Mouse (Mus musculus): ENCODE results near the gene Tyrobp. TPM values are rescaled to one million over a fixed set of nuclear protein-coding genes. Genes with fewer than 3 reads are reported as not detected.

The Tyrobp gene
- total RNA-seq (2021): 1 to 10 TPM; 2.9 to 5.7 TPM
- long read RNA-seq, experiment 1, transcript Tyrobp-202 (5 exons, 597 nt): major isoform, 5 of 6 reads
- long read RNA-seq, experiment 1, partial matches to known transcripts: 0 of 6 reads
- long read RNA-seq, experiment 1, other reads (novel, unspliced or antisense): 1 of 6 reads
- long read RNA-seq, experiment 2, partial matches to known transcripts: 0 of 3 reads
- long read RNA-seq, experiment 2, other reads (novel, unspliced or antisense): 1 of 3 reads

DNA sequence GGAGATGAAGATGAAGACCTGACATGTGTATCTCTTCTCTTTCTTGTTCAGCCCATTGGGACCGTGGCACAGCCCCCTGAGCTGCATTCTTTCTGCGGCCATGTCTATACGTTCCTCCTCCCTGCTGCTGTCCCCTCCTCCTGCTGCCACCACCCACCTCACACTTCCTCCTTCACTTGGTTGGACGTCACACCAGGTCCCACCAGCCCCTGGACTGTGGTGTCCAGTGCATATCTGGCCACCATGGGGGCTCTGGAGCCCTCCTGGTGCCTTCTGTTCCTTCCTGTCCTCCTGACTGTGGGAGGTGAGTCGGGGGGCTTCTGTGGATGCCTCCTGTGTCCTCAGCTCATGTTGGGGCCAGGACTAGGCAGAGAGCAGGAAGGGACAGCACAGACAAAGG lies at the start of gene Tyrobp:
Gene Tyrobp (plus strand): TSS at position 165 of the 400 bp plus-strand sequence.
- no peak for DNase-seq
- intact Hi-C loops (cut with DNase I): no loop called here

GRCm38 (mm10) chr7:30367466-30367865 lies 46.1 kb upstream of the Tyrobp start:
- DNase-seq: no peak
- intact Hi-C loops (cut with DNase I): no loop called here

DNA sequence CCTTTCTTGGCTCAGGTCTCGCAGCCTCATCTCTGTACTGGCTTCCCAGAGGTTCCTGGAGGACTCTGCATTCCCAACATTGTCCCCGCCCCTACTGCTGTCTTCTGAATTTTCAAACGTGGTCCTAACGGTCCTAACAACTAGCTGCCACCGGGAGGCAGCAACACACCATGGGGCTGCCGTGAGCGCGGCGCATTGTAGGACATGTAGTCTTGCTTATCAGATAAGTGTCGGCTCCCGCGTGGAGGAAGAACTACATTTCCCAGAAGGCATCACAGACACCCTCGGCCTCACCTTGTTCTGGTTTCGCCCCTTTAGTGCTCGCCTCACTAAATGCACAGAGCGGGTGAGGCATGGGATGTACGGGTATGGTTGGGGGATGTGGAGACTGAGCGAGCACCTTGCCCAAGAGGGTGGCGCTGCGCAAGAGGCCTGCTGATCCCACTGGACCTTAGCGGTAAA lies 40.0 kb upstream of the Tyrobp start:
- DNase-seq: peak; percentile 85 to 87
- intact Hi-C loops (cut with DNase I): loop anchor here (2.0 kb wide), 2 partner anchors 59 to 119 kb away; partner anchors contain the start of gene Prodh2

DNA sequence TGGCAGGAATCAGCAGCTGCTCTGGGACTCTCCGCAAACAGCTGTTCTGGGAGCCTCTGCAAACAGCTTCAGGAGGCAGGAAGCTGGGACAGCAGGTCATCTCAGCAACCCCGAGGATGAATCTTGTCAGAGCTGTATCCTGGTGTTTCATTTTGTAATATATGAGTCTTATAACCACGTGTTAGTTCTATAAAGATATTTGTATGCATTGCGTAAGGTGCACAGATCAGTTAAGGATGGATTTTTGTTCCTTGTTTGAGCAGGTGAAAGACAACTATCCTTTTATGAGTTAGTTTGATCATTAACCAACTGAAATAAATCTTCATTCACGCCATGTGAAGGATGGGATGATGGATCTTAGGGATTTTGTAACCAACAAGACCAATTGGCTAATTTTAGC lies 33.5 kb upstream of the Tyrobp start:
- intact Hi-C loops (cut with DNase I): no loop called here
- DNase-seq: no peak

GRCm38 (mm10) chr7:30384106-30384505 lies 29.5 kb upstream of the Tyrobp start:
- intact Hi-C loops (cut with DNase I): no loop called here
- no peak for DNase-seq

DNA sequence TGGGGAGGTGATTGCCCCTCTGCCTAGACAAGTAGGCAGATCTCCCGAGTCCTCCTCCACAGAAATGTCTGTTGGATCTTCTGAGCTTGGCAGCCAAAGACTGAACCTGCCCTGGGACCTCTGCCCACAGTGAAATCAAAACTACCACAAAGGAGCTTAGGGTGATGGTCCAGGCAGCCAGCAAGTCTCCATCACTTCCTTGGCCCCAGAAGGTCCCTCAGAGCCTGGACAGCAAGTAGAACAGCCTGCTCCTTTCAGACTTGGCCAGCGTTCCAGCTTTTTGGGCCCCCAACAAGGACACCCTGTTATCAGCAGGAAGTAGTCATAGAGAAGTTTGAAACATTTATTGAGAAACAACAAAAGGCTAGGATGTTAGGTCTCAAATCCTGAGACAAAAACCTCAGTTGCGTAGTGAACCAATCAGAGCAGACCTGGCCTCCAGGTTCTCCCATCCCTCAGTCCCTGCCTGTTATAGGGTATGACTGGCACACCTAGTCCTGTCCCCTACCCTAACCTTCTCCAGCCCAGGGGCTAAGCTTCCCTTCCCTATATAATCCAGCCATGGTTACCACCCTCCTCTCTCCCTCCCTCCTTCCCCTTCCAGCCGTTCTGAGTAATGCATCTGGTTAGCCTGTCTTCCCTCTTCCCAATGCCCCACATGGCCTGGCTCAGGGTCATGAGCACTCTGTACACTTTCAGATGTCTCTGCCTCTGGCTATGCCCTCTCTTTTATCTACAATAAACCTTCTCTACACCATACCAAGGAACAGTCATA lies 20.6 kb upstream of the Tyrobp start:
- no peak for DNase-seq
- intact Hi-C loops (cut with DNase I): no loop called here

DNA sequence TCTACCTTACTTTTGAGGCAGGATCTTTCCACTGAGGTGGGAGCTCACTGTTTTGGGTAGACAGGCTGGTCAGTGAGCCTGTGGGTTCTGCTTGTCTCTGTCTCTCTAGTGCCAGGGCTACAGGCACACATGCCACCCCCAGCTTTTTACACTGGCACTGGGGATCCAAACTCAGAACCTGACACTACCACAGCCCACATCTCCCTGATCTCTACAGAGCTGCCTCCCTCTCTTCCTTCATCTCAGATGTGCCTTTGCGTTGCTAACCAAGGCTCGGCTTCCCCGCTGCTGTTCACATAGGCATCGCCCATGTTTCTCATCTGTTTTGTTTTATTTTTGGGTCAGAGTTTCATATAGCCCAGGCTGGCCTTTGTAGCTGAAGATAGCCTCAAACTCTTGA lies 19.9 kb upstream of the Tyrobp start:
- no peak for DNase-seq
- intact Hi-C loops (cut with DNase I): no loop called here

- intact Hi-C loops (cut with DNase I): no loop called here
- DNase-seq: no peak
Observed at GRCm38 (mm10) chr7:30394379-30394778, 19.2 kb upstream of the Tyrobp start.

GRCm38 (mm10) chr7:30394871-30395270 lies 18.7 kb upstream of the Tyrobp start:
- DNase-seq: no peak
- intact Hi-C loops (cut with DNase I): no loop called here

DNA sequence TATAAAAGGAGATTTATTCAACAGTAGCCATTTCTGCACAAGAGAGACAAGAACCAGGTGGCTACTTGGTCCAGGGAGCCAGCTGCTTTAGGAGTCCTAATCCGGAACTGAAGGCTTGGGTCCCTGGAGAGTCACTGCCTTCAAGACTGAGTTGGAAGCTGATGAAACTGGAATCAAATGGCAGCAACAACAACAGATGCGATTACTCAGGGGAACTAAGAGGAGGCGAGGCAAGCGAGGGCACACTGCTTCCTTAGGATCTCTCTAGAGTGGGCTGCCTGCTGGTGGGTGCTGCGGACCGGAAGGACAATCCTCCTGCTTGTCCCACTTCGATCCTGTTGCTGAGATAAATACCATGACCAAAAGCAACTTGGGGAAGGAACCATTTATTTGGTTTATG lies 13.9 kb upstream of the Tyrobp start:
- intact Hi-C loops (cut with DNase I): no loop called here
- DNase-seq: no peak

GRCm38 (mm10) chr7:30402343-30402742 lies 11.2 kb upstream of the Tyrobp start:
- intact Hi-C loops (cut with DNase I): no loop called here
- DNase-seq: no peak

DNA sequence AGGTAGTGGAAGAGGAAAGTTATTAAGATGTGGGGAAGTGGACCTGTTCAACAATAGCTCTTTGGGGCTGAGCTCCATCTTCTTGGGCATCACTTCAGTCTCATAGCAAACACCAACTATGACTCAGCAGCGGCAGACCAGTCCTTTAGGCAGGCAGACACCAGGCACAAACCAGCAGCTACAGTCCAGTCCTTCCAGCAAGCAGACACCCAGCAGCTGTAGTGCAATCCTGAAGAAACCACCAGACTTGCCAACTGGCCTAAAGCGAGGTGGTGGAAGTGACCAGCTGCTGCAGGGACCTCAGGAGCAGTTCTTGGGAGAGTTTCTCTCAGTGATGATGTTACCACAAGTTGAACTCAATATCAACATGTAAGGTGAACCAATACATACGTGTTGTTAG lies 4.9 kb upstream of the Tyrobp start:
- intact Hi-C loops (cut with DNase I): no loop called here
- no peak for DNase-seq

GRCm38 (mm10) chr7:30409789-30410188 lies 3.8 kb upstream of the Tyrobp start:
- no peak for DNase-seq
- intact Hi-C loops (cut with DNase I): no loop called here

GRCm38 (mm10) chr7:30411023-30411422 lies 2.5 kb upstream of the Tyrobp start:
- no peak for DNase-seq
- intact Hi-C loops (cut with DNase I): no loop called here

- intact Hi-C loops (cut with DNase I): no loop called here
- DNase-seq: no peak
Observed at GRCm38 (mm10) chr7:30412735-30413147, 819 bp upstream of the Tyrobp start.

- intact Hi-C loops (cut with DNase I): no loop called here
- DNase-seq: no peak
Observed at GRCm38 (mm10) chr7:30417856-30418255, 4.3 kb downstream of the Tyrobp start.

GRCm38 (mm10) chr7:30419561-30420499 lies 6.3 kb downstream of the Tyrobp start, which contains the start of gene Hcst:
Hcst (minus strand) TSS chr7:30419854.
- intact Hi-C loops (cut with DNase I): no loop called here
- DNase-seq: no peak

DNA sequence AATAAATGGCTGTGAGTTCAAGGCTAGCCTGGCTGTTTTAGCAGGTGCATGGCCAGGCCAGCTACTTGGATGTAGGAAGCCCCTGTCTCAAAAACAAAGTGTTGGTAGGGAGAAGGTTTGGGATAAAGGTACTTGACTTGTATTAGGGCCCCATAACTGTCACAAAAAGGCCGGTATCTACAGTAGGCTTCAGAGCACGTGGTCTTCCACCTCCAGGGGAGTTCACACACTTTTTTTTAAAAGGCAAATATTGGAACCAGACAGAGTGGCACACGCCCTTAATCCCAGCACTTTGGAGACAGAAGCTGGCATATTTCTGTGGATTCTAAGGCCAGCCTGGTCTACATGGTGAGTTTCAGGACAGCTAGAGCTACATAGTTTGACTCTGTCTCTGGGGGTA lies 7.1 kb downstream of the Tyrobp start:
- DNase-seq: no peak
- intact Hi-C loops (cut with DNase I): no loop called here

DNA sequence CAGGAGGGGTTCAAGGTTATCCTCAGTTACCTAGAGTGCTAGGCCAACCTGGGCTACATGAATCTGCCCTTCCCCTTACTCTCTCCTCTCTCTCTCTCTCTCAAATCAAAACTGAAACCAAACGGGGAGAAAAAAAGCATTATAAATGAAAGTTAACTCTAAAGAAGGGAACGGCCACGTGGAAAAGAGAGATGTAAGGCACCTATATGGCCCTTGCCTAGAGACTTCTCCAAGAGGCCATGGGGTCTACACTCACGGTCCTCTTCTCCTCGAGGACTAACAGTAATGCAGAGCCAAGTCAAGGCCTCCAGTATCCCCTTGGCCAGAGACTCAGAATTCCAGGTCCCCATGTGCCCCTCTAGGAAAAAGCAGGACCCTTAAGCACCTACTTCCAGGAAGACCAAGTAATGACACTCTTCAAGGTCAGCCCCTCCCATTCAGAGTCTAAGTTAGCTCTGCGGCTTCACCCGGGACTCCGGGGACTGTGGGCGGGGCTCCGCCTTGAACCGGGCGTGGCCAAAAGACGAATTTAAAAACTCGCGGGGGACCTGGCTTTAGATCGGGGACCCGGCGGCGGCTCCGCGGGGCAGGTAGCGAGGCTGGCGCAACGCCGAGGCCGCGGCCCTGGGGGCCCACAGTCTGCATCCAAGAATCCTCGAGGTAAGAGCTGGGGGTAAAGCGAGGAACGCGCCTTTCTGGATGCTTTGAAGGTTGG lies 7.8 kb downstream of the Tyrobp start, which contains the start of gene Nfkbid:
Gene Nfkbid (plus strand): TSS at position 558 of the 715 bp plus-strand sequence.
- intact Hi-C loops (cut with DNase I): no loop called here
- peak in 1 of 2 experiments; percentile 24 for DNase-seq

DNA sequence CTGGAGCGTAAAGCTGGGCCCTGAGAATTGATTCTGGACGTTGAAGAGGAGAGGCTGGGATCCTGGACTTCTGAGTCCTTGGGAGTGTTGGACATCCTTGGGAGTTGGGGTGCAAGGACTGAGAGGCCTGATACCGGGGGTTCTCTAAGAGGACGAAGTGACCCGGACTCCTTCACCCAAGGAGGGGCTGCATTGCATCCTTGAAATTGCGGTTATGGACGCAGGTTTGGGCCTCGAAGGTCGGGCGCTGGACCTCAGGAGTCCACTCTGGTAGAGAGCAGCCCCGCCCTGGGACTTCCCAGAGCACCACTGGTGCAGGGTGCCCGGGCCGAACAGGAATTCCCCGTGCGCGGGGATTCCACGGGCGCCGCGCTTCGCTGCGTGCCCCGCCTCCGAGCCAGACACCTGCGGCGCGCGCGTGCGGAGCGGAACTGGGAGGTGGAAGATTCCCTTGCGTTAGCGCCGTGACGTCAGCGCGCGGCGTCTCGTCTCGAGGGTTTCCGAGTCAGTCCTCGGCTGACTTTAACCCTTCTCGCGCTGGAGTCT lies 8.4 kb downstream of the Tyrobp start:
- intact Hi-C loops (cut with DNase I): no loop called here
- peak in 1 of 2 experiments; percentile 57 for DNase-seq

Data from gastrocnemius, postnatal 36 days (tissue).